Mouse (Mus musculus): ENCODE results near the gene Ddx54. TPM values are rescaled to one million over a fixed set of nuclear protein-coding genes. Genes with fewer than 3 reads are reported as not detected.

The Ddx54 gene
- polyA plus RNA-seq, 1 experiment = 49.9 TPM

- peaks cover 8% of the 10 kb centered on the region for H3K4me1 ChIP-seq (ENCODE audit: control insufficient read depth, insufficient read depth, low read length)
- no peaks in the 10 kb centered on the region for H3K9me3 ChIP-seq (replicated peaks; ENCODE audit: control insufficient read depth, insufficient read depth, low read length, poor library complexity, severe bottlenecking)
- no peak overlapping the region for H3K27ac ChIP-seq (ENCODE audit: insufficient read depth, low read length)
- peak; percentile 94 for TF ChIP-seq CTCF (IDR thresholded peaks at IDR 0.05; ENCODE audit: low read depth, low read length)
- no peak for TF ChIP-seq EP300 (IDR thresholded peaks at IDR 0.05; ENCODE audit: insufficient read depth, low read depth, low read length)
- no peak for TF ChIP-seq POLR2A (IDR thresholded peaks at IDR 0.05; ENCODE audit: insufficient read depth, low read length)
- no peak overlapping the region for H3K4me3 ChIP-seq (ENCODE audit: low read depth, low read length)
- H3K9ac ChIP-seq (ENCODE audit: low read depth, poor library complexity, severe bottlenecking) = no peak overlapping the region
- H3K27me3 ChIP-seq (ENCODE audit: control insufficient read depth, insufficient read depth, low read length, poor library complexity, severe bottlenecking) = no peaks in the 10 kb centered on the region
- peaks cover 42% of the 10 kb centered on the region for H3K36me3 ChIP-seq (ENCODE audit: control insufficient read depth, insufficient read depth, low read length, poor library complexity, severe bottlenecking)
Observed at GRCm38 (mm10) chr5:120620375-120621077, 8.0 kb downstream of the Ddx54 start.

DNA sequence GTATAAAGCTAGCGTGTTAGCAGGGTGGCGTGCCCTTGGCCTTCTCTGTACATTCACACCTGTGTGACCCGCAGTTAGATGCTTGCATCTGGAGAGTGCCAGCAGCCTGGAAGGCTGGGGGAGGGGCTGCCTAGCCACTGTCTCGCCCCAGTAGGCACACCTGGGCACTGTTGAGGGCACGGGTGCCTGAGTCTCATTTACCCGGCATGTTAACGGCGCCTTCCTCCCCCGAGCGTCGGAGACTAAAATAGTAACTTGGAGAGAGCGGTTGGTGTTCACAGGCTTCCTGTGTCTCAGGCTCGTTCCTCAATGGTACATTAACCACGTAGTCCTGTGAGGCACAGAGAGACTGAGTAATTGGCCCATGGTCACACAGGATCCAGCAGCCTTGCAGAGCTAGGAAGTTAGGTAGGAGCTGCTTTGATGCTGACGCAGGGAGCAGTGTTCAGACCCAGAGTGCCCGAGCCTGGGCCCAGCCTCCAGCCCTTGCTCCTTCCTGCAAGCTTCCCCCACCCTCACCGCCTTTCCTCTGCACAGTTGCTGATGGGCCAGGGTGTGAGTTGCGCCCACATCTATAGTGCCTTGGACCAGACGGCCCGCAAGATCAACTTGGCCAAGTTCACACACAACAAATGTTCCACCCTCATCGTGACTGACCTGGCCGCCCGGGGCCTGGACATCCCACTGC is 8.7 kb downstream of the Ddx54 start:
- Histone ChIP-seq H3K27ac (ENCODE audit: insufficient read depth, low read length) (no peak overlapping the region), H3K9ac (ENCODE audit: low read depth, poor library complexity, severe bottlenecking) (no peak overlapping the region), H3K36me3 (ENCODE audit: control insufficient read depth, insufficient read depth, low read length, poor library complexity, severe bottlenecking) (peaks cover 42% of the 10 kb centered on the region), H3K9me3 (replicated peaks; ENCODE audit: control insufficient read depth, insufficient read depth, low read length, poor library complexity, severe bottlenecking) (no peaks in the 10 kb centered on the region), H3K27me3 (ENCODE audit: control insufficient read depth, insufficient read depth, low read length, poor library complexity, severe bottlenecking) (no peaks in the 10 kb centered on the region), H3K4me3 (ENCODE audit: low read depth, low read length) (no peak overlapping the region), H3K4me1 (ENCODE audit: control insufficient read depth, insufficient read depth, low read length) (peaks cover 8% of the 10 kb centered on the region)
- no peak for TF ChIP-seq CTCF (IDR thresholded peaks at IDR 0.05; ENCODE audit: low read depth, low read length)
- no peak for TF ChIP-seq EP300 (IDR thresholded peaks at IDR 0.05; ENCODE audit: insufficient read depth, low read depth, low read length)
- no peak for TF ChIP-seq POLR2A (IDR thresholded peaks at IDR 0.05; ENCODE audit: insufficient read depth, low read length)

GRCm38 (mm10) chr5:120621846-120622197 is 9.3 kb downstream of the Ddx54 start:
- Histone ChIP-seq H3K27ac (ENCODE audit: insufficient read depth, low read length) (no peak overlapping the region), H3K4me3 (ENCODE audit: low read depth, low read length) (no peak overlapping the region), H3K9ac (ENCODE audit: low read depth, poor library complexity, severe bottlenecking) (no peak overlapping the region), H3K36me3 (ENCODE audit: control insufficient read depth, insufficient read depth, low read length, poor library complexity, severe bottlenecking) (peaks cover 39% of the 10 kb centered on the region), H3K27me3 (ENCODE audit: control insufficient read depth, insufficient read depth, low read length, poor library complexity, severe bottlenecking) (no peaks in the 10 kb centered on the region), H3K9me3 (replicated peaks; ENCODE audit: control insufficient read depth, insufficient read depth, low read length, poor library complexity, severe bottlenecking) (no peaks in the 10 kb centered on the region), H3K4me1 (ENCODE audit: control insufficient read depth, insufficient read depth, low read length) (peaks cover 8% of the 10 kb centered on the region)
- no peak for TF ChIP-seq CTCF (IDR thresholded peaks at IDR 0.05; ENCODE audit: low read depth, low read length)
- no peak for TF ChIP-seq POLR2A (IDR thresholded peaks at IDR 0.05; ENCODE audit: insufficient read depth, low read length)
- no peak for TF ChIP-seq EP300 (IDR thresholded peaks at IDR 0.05; ENCODE audit: insufficient read depth, low read depth, low read length)

DNA sequence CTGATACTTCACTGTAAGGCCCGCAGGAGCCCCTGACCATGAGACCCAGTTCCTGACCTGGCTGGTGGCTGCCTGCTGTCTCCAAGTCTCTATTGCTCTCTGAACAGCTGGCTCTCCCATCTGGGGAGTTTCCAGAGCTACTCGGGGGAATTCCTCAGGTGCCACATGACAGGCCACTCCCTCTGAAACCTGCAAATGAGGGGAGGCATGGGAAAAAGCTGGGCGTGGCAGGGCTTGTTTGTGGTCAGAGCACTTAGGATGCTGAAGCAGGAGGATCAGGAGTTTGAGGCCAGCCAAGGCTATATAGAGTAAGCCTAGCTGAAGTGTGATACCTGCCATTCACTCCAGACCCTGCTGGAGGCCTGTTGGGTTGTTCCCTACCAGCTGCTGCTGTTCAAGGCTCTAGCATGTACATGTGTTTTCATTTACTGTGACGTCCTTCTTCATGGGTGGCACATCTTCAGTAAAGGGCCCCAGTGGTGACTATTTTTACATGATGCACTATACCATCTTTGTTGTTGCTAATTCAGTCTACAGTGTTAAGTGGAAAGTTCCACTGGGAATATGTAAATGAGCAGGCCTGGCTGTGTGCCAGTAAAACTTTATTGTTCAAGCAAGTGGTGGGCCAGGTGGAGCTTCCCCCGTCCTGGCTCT is 9.8 kb downstream of the Ddx54 start:
- Histone ChIP-seq H3K4me3 (ENCODE audit: low read depth, low read length) (no peak overlapping the region), H3K27ac (ENCODE audit: insufficient read depth, low read length) (peak overlapping the region; percentile 29), H3K9ac (ENCODE audit: low read depth, poor library complexity, severe bottlenecking) (no peak overlapping the region), H3K9me3 (replicated peaks; ENCODE audit: control insufficient read depth, insufficient read depth, low read length, poor library complexity, severe bottlenecking) (no peaks in the 10 kb centered on the region), H3K27me3 (ENCODE audit: control insufficient read depth, insufficient read depth, low read length, poor library complexity, severe bottlenecking) (no peaks in the 10 kb centered on the region), H3K4me1 (ENCODE audit: control insufficient read depth, insufficient read depth, low read length) (peaks cover 8% of the 10 kb centered on the region), H3K36me3 (ENCODE audit: control insufficient read depth, insufficient read depth, low read length, poor library complexity, severe bottlenecking) (peaks cover 41% of the 10 kb centered on the region)
- TF ChIP-seq POLR2A (IDR thresholded peaks at IDR 0.05; ENCODE audit: insufficient read depth, low read length) = no peak
- TF ChIP-seq EP300 (IDR thresholded peaks at IDR 0.05; ENCODE audit: insufficient read depth, low read depth, low read length) = peak; percentile 36; the same call in 1 of the 2 replicates

- Histone ChIP-seq H3K9me3 (replicated peaks; ENCODE audit: control insufficient read depth, insufficient read depth, low read length, poor library complexity, severe bottlenecking) (no peaks in the 10 kb centered on the region), H3K27ac (ENCODE audit: insufficient read depth, low read length) (no peak overlapping the region), H3K36me3 (ENCODE audit: control insufficient read depth, insufficient read depth, low read length, poor library complexity, severe bottlenecking) (peaks cover 35% of the 10 kb centered on the region), H3K9ac (ENCODE audit: low read depth, poor library complexity, severe bottlenecking) (no peak overlapping the region), H3K27me3 (ENCODE audit: control insufficient read depth, insufficient read depth, low read length, poor library complexity, severe bottlenecking) (no peaks in the 10 kb centered on the region), H3K4me3 (ENCODE audit: low read depth, low read length) (no peak overlapping the region), H3K4me1 (ENCODE audit: control insufficient read depth, insufficient read depth, low read length) (peaks cover 7% of the 10 kb centered on the region)
- TF ChIP-seq EP300 (IDR thresholded peaks at IDR 0.05; ENCODE audit: insufficient read depth, low read depth, low read length) (no peak), POLR2A (IDR thresholded peaks at IDR 0.05; ENCODE audit: insufficient read depth, low read length) (no peak), CTCF (IDR thresholded peaks at IDR 0.05; ENCODE audit: low read depth, low read length) (no peak)
Observed at GRCm38 (mm10) chr5:120624427-120624826, 11.9 kb downstream of the Ddx54 start.

DNA sequence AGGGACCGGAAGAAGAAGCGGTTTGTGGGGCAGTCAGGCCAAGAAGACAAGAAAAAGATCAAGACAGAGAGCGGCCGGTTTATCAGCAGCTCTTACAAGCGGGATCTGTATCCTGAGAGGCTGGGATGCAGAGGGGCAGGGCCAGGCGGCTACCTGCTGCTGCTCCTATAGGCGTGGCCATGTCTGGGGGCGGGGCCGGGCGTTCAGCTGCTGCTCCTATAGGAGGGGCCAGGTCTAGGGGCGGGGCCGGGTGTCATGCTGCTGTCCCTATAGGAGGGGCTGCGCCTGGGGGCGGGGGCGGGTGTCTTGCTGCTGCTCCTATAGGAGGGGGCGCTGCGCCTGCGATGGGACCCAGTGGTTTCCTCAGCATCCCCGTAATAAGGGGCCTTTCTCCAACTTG is 13.9 kb downstream of the Ddx54 start:
- Histone ChIP-seq H3K4me3 (ENCODE audit: low read depth, low read length) (no peak overlapping the region), H3K9me3 (replicated peaks; ENCODE audit: control insufficient read depth, insufficient read depth, low read length, poor library complexity, severe bottlenecking) (no peaks in the 10 kb centered on the region), H3K9ac (ENCODE audit: low read depth, poor library complexity, severe bottlenecking) (no peak overlapping the region), H3K27me3 (ENCODE audit: control insufficient read depth, insufficient read depth, low read length, poor library complexity, severe bottlenecking) (no peaks in the 10 kb centered on the region), H3K27ac (ENCODE audit: insufficient read depth, low read length) (no peak overlapping the region), H3K36me3 (ENCODE audit: control insufficient read depth, insufficient read depth, low read length, poor library complexity, severe bottlenecking) (peaks cover 23% of the 10 kb centered on the region), H3K4me1 (ENCODE audit: control insufficient read depth, insufficient read depth, low read length) (peaks cover 1% of the 10 kb centered on the region)
- no peak for TF ChIP-seq POLR2A (IDR thresholded peaks at IDR 0.05; ENCODE audit: insufficient read depth, low read length)
- no peak for TF ChIP-seq CTCF (IDR thresholded peaks at IDR 0.05; ENCODE audit: low read depth, low read length)
- TF ChIP-seq EP300 (IDR thresholded peaks at IDR 0.05; ENCODE audit: insufficient read depth, low read depth, low read length) = no peak

All from ES-Bruce4 (cell line).